Mouse (Mus musculus): Measurements from ENCODE around the gene Ccdc184. TPM values are rescaled to one million over a fixed set of nuclear protein-coding genes. Genes with fewer than 3 reads are reported as not detected.

Gene Ccdc184
- total RNA-seq, 2 experiments from 2014 or later, result 0.81 to 0.91 TPM

- DNase-seq (ENCODE audit: low spot score), result no peak
- intact Hi-C loops (cut with DNase I), result no loop called here
Measured at GRCm38 (mm10) chr15:98184456-98184855, 17.5 kb downstream of the Ccdc184 start.

DNA sequence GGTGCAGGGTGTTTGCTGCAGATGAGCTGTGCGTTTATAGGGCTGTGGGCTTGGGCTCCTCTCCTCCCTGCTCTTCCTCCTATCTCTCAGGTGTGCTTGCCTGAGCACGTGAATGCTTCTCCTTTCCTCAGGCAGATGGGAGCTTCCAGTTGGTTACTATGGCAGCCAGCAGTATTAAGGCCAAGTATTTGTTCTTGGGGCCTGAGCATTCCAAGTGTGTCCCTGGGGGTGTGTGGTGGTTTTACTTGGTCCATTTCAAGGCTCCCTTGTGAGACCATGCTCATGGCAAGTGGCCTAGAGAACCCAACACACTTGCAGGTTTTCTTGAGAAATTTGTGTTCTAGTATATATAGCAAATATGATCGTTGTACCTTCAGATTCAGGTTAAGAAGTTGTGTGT, 28.5 kb downstream of the Ccdc184 start, which contains the start of gene Olfr288:
TSS of gene Olfr288 (minus strand) at position 101 of the 400 bp plus-strand sequence.
- DNase-seq (ENCODE audit: low spot score), result no peak
- intact Hi-C loops (cut with DNase I), result no loop called here

DNA sequence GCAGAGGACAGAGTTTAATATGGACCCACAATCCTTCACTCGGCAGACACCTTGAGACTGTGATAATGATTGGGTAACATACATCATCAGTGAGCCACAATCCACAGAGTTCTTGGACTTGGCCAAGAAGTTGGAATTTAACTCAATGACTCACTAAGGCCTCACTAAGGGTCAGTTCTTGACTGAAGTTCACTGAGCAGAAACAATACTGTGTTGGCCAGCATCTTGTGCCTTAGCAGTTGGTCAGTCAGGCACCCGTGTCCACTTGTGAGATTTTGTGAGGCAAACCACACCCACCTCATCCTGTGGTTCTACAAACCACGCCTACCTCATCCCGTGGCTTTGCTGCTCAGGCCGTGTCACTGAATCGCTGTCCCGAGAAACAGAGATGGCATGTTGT, 42.7 kb downstream of the Ccdc184 start:
- no peak for DNase-seq (ENCODE audit: low spot score)
- intact Hi-C loops (cut with DNase I), result no loop called here

DNA sequence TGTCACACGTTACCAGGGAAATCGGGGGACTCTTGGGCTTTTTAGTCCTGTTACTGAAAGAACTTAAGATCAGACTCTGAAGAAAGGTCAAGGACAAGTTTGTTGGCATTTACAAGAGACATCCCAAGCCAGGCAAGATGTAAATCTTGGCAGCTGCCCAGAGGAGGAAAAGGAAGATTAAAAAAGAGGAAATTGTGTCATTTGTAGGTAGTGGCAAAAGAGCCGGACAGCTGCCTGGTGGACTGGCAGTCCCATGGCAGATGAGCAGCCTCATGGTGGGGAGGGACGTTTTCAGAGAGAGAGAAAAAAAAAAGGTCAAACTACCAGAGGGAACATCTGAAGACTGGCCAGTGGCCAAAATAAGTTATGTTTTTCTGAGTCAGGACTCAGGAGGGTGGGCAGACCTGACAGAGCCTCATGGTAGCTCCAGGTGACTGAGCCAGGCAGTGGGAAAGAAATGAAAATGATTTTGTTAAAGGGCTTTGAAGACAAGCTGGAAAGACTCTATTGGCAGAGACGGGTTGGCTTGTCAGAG, 46.4 kb downstream of the Ccdc184 start:
- intact Hi-C loops (cut with DNase I), result no loop called here
- no peak for DNase-seq (ENCODE audit: low spot score)

- intact Hi-C loops (cut with DNase I), result no loop called here
- no peak for DNase-seq (ENCODE audit: low spot score)
Measured at GRCm38 (mm10) chr15:98214130-98214529, 47.2 kb downstream of the Ccdc184 start.

Other genes with a start within 250 kb of the Ccdc184 start
- gene Tmem106c, start 203.0 kb upstream of the Ccdc184 start, total RNA-seq (2021), result 10 to 100 TPM; 10.9 to 15.3 TPM
- under 1 TPM; 0.36 to 0.52 TPM for gene Col2a1, start 162.5 kb upstream of the Ccdc184 start, total RNA-seq (2021)
- 100 to 1,000 TPM; 887 to 925 TPM for gene Pfkm, start 74.6 kb upstream of the Ccdc184 start, total RNA-seq (2021)
- 10 to 100 TPM in 1 of 2 experiments, 1 to 10 TPM in 1; 9.9 to 10.2 TPM for gene Senp1, start 73.4 kb upstream of the Ccdc184 start, total RNA-seq (2021)
- 100 to 1,000 TPM; 102 to 106 TPM for gene Asb8, start 1.5 kb upstream of the Ccdc184 start, total RNA-seq (2021)
- not detected for gene Olfr288, start 28.4 kb downstream of the Ccdc184 start, total RNA-seq (2021)
- not detected for gene Gm44579, start 53.8 kb downstream of the Ccdc184 start, total RNA-seq (2021)
- gene Olfr287, start 53.9 kb downstream of the Ccdc184 start, total RNA-seq (2021), result not detected
- gene Olfr286, start 67.3 kb downstream of the Ccdc184 start, total RNA-seq (2021), result not detected
- gene H1fnt, start 90.1 kb downstream of the Ccdc184 start, total RNA-seq (2021), result not detected
- 1 to 10 TPM; 5.3 to 6.2 TPM for gene Zfp641, start 129.0 kb downstream of the Ccdc184 start, total RNA-seq (2021)
- gene Olfr285, start 150.2 kb downstream of the Ccdc184 start, total RNA-seq (2021), result not detected
- not detected for gene Olfr284, start 173.8 kb downstream of the Ccdc184 start, total RNA-seq (2021)
- gene Olfr283, start 213.8 kb downstream of the Ccdc184 start, total RNA-seq (2021), result not detected

Measured in heart, postnatal 25 days (tissue).